Mouse (Mus musculus) MEL (cell line): ENCODE results near the gene Olfr1024. TPM values are rescaled to one million over a fixed set of nuclear protein-coding genes. Genes with fewer than 3 reads are reported as not detected.

Experiments used
- DNase-seq: peaks from one replicate; pipeline ENCODE4 v3.0.0; 2011; ENCODE audit warnings: low read depth, low spot score
- H3K27ac ChIP-seq: 2 replicates; pipeline ENCODE4 v1.5.1; 2012; ENCODE audit warnings: low read depth, mild to moderate bottlenecking, control low read depth, low read length, moderate library complexity; ENCODE audit not compliant: control insufficient read depth
- H3K27me3 ChIP-seq, 2 experiments: fragments of 150-350 bp in 1 of 2; sonication (generic) in 1 of 2; 2 replicates each; pipeline ENCODE4 v1.6.1; 2012; ENCODE audit warnings: low read length in 2 of 2, mild to moderate bottlenecking in 2 of 2, improper control_type of control experiment in 1 of 2, moderate library complexity in 1 of 2; ENCODE audit not compliant: insufficient read depth in 2 of 2, control insufficient read depth in 1 of 2
- H3K36me3 ChIP-seq, 2 experiments: 2 replicates each; pipeline ENCODE4 v1.6.1; 2012 to 2014; ENCODE audit warnings: low read length in 2 of 2, improper control_type of control experiment in 1 of 2, inconsistent platforms in 1 of 2, mild to moderate bottlenecking in 1 of 2; ENCODE audit not compliant: insufficient read depth in 2 of 2, control insufficient read depth in 1 of 2
- H3K4me1 ChIP-seq, 2 experiments: fragments of 150-350 bp in 1 of 2; sonication (generic) in 1 of 2; 2 replicates each; pipeline ENCODE4 v1.6.1; 2012; ENCODE audit warnings: low read length in 2 of 2, improper control_type of control experiment in 1 of 2, mild to moderate bottlenecking in 1 of 2; ENCODE audit not compliant: insufficient read depth in 2 of 2, control insufficient read depth in 1 of 2
- H3K4me3 ChIP-seq, 2 experiments: fragments of 150-350 bp in 1 of 2; sonication (generic) in 1 of 2; 2 replicates each; pipeline ENCODE4 v1.5.1; 2012; ENCODE audit warnings: low read depth in 2 of 2, low read length in 2 of 2, mild to moderate bottlenecking in 2 of 2, moderate library complexity in 2 of 2, control low read depth in 1 of 2, improper control_type of control experiment in 1 of 2; ENCODE audit not compliant: control insufficient read depth in 1 of 2, insufficient read depth in 1 of 2
- H3K79me2 ChIP-seq: 2 replicates; pipeline ENCODE4 v1.6.1; 2012; ENCODE audit warnings: mild to moderate bottlenecking, low read length, moderate library complexity; ENCODE audit not compliant: control insufficient read depth, poor library complexity, insufficient read depth
- H3K9ac ChIP-seq: 2 replicates; pipeline ENCODE4 v1.6.1; 2012; ENCODE audit warnings: low read depth, mild to moderate bottlenecking, control low read depth, low read length, moderate library complexity; ENCODE audit not compliant: control insufficient read depth, poor library complexity, severe bottlenecking
- H3K9me3 ChIP-seq: fragments of 150-350 bp; sonication (generic); replicated peaks from 2 replicates; pipeline ENCODE4 v1.6.1; 2012; ENCODE audit warnings: mild to moderate bottlenecking, low read length, improper control_type of control experiment, moderate library complexity; ENCODE audit not compliant: insufficient read depth
- BHLHE40 ChIP-seq: IDR thresholded peaks from 2 replicates; pipeline ENCODE4 v1.6.1; 2012; ENCODE audit warnings: low read depth, mild to moderate bottlenecking, inconsistent platforms, low read length, improper control_type of control experiment, borderline replicate concordance
- CHD2 ChIP-seq: IDR thresholded peaks from 2 replicates; pipeline ENCODE4 v1.6.1; 2011; ENCODE audit warnings: low read length, improper control_type of control experiment
- GABPA ChIP-seq: IDR thresholded peaks from 2 replicates; pipeline ENCODE4 v1.6.1; 2012; ENCODE audit warnings: low read depth, mild to moderate bottlenecking, inconsistent platforms, low read length, improper control_type of control experiment, moderate library complexity
- GATA1 ChIP-seq: IDR thresholded peaks from 2 replicates; pipeline ENCODE4 v1.6.1; 2011; ENCODE audit warnings: low read depth, low read length, improper control_type of control experiment
- JUND ChIP-seq: IDR thresholded peaks from 2 replicates; pipeline ENCODE4 v1.6.1; 2011; ENCODE audit warnings: low read depth, mild to moderate bottlenecking, improper control_type of control experiment, low read length
- MAFK ChIP-seq: IDR thresholded peaks from 2 replicates; pipeline ENCODE4 v1.6.1; 2011; ENCODE audit warnings: low read depth, mild to moderate bottlenecking, low read length, improper control_type of control experiment, borderline replicate concordance
- MAZ ChIP-seq: IDR thresholded peaks from 2 replicates; pipeline ENCODE4 v1.6.1; 2012; ENCODE audit warnings: low read depth, mild to moderate bottlenecking, inconsistent platforms, low read length, improper control_type of control experiment
- MYB ChIP-seq: IDR thresholded peaks from 2 replicates; pipeline ENCODE4 v1.6.1; 2011; ENCODE audit warnings: mild to moderate bottlenecking, low read depth, low read length, improper control_type of control experiment
- MYC ChIP-seq: IDR thresholded peaks from 2 replicates; pipeline ENCODE4 v1.6.1; 2011; ENCODE audit warnings: low read depth, mild to moderate bottlenecking, low read length, improper control_type of control experiment, moderate library complexity
- POLR2A ChIP-seq, 2 experiments: IDR thresholded peaks; 2 replicates each; pipeline ENCODE4 v1.6.1; 2011 to 2012; ENCODE audit warnings: low read length in 2 of 2, mild to moderate bottlenecking in 2 of 2, control low read depth in 1 of 2, improper control_type of control experiment in 1 of 2, low read depth in 1 of 2, moderate library complexity in 1 of 2; ENCODE audit not compliant: control insufficient read depth in 1 of 2, insufficient read depth in 1 of 2, poor library complexity in 1 of 2
- SMC3 ChIP-seq: IDR thresholded peaks from 2 replicates; pipeline ENCODE4 v1.6.1; 2011; ENCODE audit warnings: low read depth, low read length, improper control_type of control experiment
- TCF12 ChIP-seq: IDR thresholded peaks from 2 replicates; pipeline ENCODE4 v1.6.1; 2014; ENCODE audit warnings: low read depth, mild to moderate bottlenecking, inconsistent platforms, low read length, improper control_type of control experiment, moderate library complexity
- ZC3H11A ChIP-seq: IDR thresholded peaks from 2 replicates; pipeline ENCODE4 v1.6.1; 2012; ENCODE audit warnings: low read depth, mild to moderate bottlenecking, inconsistent platforms, low read length, improper control_type of control experiment
- ZKSCAN1 ChIP-seq: IDR thresholded peaks from 2 replicates; pipeline ENCODE4 v1.6.1; 2012; ENCODE audit warnings: low read depth, mild to moderate bottlenecking, inconsistent platforms, low read length, improper control_type of control experiment, moderate library complexity
- polyA plus RNA-seq, 2 experiments: library from polyadenylated mRNA; stranded (reverse) in 1 of 2; unstranded in 1 of 2; fragments of >175 nt in 1 of 2; fragments of >200 nt in 1 of 2; gene quantifications; 2 replicates each; pipeline versions ENCODE4 v1.2.1 to v1.2.4; 2012; ENCODE audit warnings: low replicate concordance in 2 of 2, low read depth in 1 of 2; ENCODE audit not compliant: insufficient read length in 2 of 2, insufficient read depth in 1 of 2, missing spikeins in 1 of 2
- total RNA-seq: library from RNA; depleted of rRNA; stranded (reverse); fragments of 300-350 nt; gene quantifications from 2 replicates; pipeline ENCODE4 v1.2.3, GENCODE M21; 2012; rRNA removed

Olfr1024 gene
- total and polyA plus RNA-seq, 3 experiments: not detected

GRCm38 (mm10) chr2:85885340-85885739, 19.5 kb downstream of the Olfr1024 start, which contains the start of gene Olfr1023:
Olfr1023 (plus strand) TSS chr2:85885640.
- DNase-seq: no peak
- no peak for TF ChIP-seq ZKSCAN1
- TF ChIP-seq MYC: no peak
- TF ChIP-seq GATA1: no peak
- TF ChIP-seq MAZ: no peak
- no peak for TF ChIP-seq CHD2
- Histone ChIP-seq H3K9me3 (no peaks in the 10 kb centered on the region), H3K79me2 (no peaks in the 10 kb centered on the region), H3K27me3 (no peaks in the 10 kb centered on the region), H3K4me3 (no peak within 1 kb of the TSS), H3K27ac (no peak within 1 kb of the TSS), H3K9ac (no peak within 1 kb of the TSS), H3K36me3 (no peaks in the 10 kb centered on the region), H3K4me1 (no peaks in the 10 kb centered on the region)

DNA sequence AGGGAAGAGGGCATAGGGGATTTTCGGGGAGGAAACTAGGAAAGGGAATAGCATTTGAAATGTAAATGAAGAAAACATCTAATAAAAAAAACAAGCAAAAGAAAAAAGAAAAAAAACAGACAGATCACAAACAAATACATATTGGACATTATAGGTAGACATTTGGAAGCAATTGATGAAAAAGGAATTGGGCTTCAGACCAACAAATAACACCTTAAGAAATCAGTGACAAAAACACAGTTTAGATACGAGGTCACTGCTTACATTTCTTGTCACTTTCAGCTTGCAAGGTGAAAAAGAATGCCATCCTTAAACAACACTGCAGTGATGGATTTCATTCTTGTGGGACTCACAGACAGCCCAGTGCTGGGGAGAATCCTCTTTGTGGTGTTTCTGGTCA, 36.6 kb downstream of the Olfr1024 start, which contains the start of gene Olfr1022:
Gene Olfr1022, plus strand, starts transcription at position 301 of the 400 bp plus-strand sequence.
- no peak within 1 kb of the TSS for H3K4me3 ChIP-seq
- no peak for TF ChIP-seq MYC
- no peak for TF ChIP-seq MAFK
- no peak for TF ChIP-seq JUND
- TF ChIP-seq TCF12: no peak
- no peak for TF ChIP-seq ZC3H11A
- TF ChIP-seq BHLHE40: no peak
- TF ChIP-seq GATA1: no peak
- no peak for TF ChIP-seq GABPA
- TF ChIP-seq POLR2A (IDR thresholded peaks at IDR 0.05; ENCODE audit: control insufficient read depth in 1 of 2, insufficient read depth in 1 of 2, low read depth in 1 of 2, low read length in 2 of 2, poor library complexity in 1 of 2): no peak
- no peak for TF ChIP-seq MYB
- no peak for TF ChIP-seq SMC3
- H3K36me3 ChIP-seq: no peaks in the 10 kb centered on the region
- no peaks in the 10 kb centered on the region for H3K27me3 ChIP-seq
- no peak within 1 kb of the TSS for H3K9ac ChIP-seq
- no peaks in the 10 kb centered on the region for H3K4me1 ChIP-seq
- no peaks in the 10 kb centered on the region for H3K79me2 ChIP-seq
- no peak for DNase-seq
- H3K9me3 ChIP-seq: no peaks in the 10 kb centered on the region
- H3K27ac ChIP-seq: no peak within 1 kb of the TSS

Other genes starting within 250 kb of the Olfr1024 start
- gene Olfr154, start 240.6 kb downstream of the Olfr1024 start, total RNA-seq: not detected in 2 replicates
- gene Olfr154, start 240.6 kb downstream of the Olfr1024 start, polyA plus RNA-seq: not detected
- gene Olfr1006, start 226.3 kb downstream of the Olfr1024 start, total RNA-seq: not detected in 2 replicates
- gene Olfr1006, start 226.3 kb downstream of the Olfr1024 start, polyA plus RNA-seq: not detected
- gene Olfr1008, start 215.6 kb downstream of the Olfr1024 start, total RNA-seq: not detected in 2 replicates
- not detected for gene Olfr1008, start 215.6 kb downstream of the Olfr1024 start, polyA plus RNA-seq
- gene Olfr1009, start 189.6 kb downstream of the Olfr1024 start, total RNA-seq: not detected in 2 replicates
- not detected for gene Olfr1009, start 189.6 kb downstream of the Olfr1024 start, polyA plus RNA-seq
- gene Olfr1012, start 142.3 kb downstream of the Olfr1024 start, total RNA-seq: not detected in 2 replicates
- not detected for gene Olfr1012, start 142.3 kb downstream of the Olfr1024 start, polyA plus RNA-seq
- gene Olfr1013, start 138.0 kb downstream of the Olfr1024 start, total RNA-seq: not detected in 2 replicates
- gene Olfr1013, start 138.0 kb downstream of the Olfr1024 start, polyA plus RNA-seq: not detected
- not detected in 2 replicates for gene Olfr1014, start 132.3 kb downstream of the Olfr1024 start, total RNA-seq
- not detected for gene Olfr1014, start 132.3 kb downstream of the Olfr1024 start, polyA plus RNA-seq
- not detected in 2 replicates for gene Olfr1015, start 123.0 kb downstream of the Olfr1024 start, total RNA-seq
- gene Olfr1015, start 123.0 kb downstream of the Olfr1024 start, polyA plus RNA-seq: not detected
- gene Olfr1016, start 102.5 kb downstream of the Olfr1024 start, total RNA-seq: not detected in 2 replicates
- gene Olfr1016, start 102.5 kb downstream of the Olfr1024 start, polyA plus RNA-seq: not detected
- not detected in 2 replicates for gene Olfr1018, start 86.6 kb downstream of the Olfr1024 start, total RNA-seq
- not detected for gene Olfr1018, start 86.6 kb downstream of the Olfr1024 start, polyA plus RNA-seq
- not detected in 2 replicates for gene Olfr1019, start 59.6 kb downstream of the Olfr1024 start, total RNA-seq
- gene Olfr1019, start 59.6 kb downstream of the Olfr1024 start, polyA plus RNA-seq: not detected
- gene Olfr1020, start 58.0 kb downstream of the Olfr1024 start, total RNA-seq: not detected in 2 replicates
- gene Olfr1020, start 58.0 kb downstream of the Olfr1024 start, polyA plus RNA-seq: not detected
- not detected in 2 replicates for gene Olfr1022, start 36.5 kb downstream of the Olfr1024 start, total RNA-seq
- not detected for gene Olfr1022, start 36.5 kb downstream of the Olfr1024 start, polyA plus RNA-seq
- not detected in 2 replicates for gene Olfr1023, start 19.4 kb downstream of the Olfr1024 start, total RNA-seq
- gene Olfr1023, start 19.4 kb downstream of the Olfr1024 start, polyA plus RNA-seq: not detected
- gene Olfr1025-ps1, start 10.1 kb upstream of the Olfr1024 start, total RNA-seq: not detected in 2 replicates
- not detected for gene Olfr1025-ps1, start 10.1 kb upstream of the Olfr1024 start, polyA plus RNA-seq
- gene Olfr1026, start 16.5 kb upstream of the Olfr1024 start, total RNA-seq: not detected in 2 replicates
- gene Olfr1026, start 16.5 kb upstream of the Olfr1024 start, polyA plus RNA-seq: not detected
- gene Olfr1028, start 45.4 kb upstream of the Olfr1024 start, total RNA-seq: not detected in 2 replicates
- gene Olfr1028, start 45.4 kb upstream of the Olfr1024 start, polyA plus RNA-seq: not detected
- not detected in 2 replicates for gene Olfr1029, start 68.8 kb upstream of the Olfr1024 start, total RNA-seq
- not detected for gene Olfr1029, start 68.8 kb upstream of the Olfr1024 start, polyA plus RNA-seq
- gene Olfr1030, start 74.2 kb upstream of the Olfr1024 start, total RNA-seq: not detected in 2 replicates
- not detected for gene Olfr1030, start 74.2 kb upstream of the Olfr1024 start, polyA plus RNA-seq
- gene Olfr1031, start 85.3 kb upstream of the Olfr1024 start, total RNA-seq: not detected in 2 replicates
- gene Olfr1031, start 85.3 kb upstream of the Olfr1024 start, polyA plus RNA-seq: not detected
- gene Olfr1032, start 100.5 kb upstream of the Olfr1024 start, total RNA-seq: not detected in 2 replicates
- gene Olfr1032, start 100.5 kb upstream of the Olfr1024 start, polyA plus RNA-seq: not detected
- not detected in 2 replicates for gene Olfr1033, start 115.6 kb upstream of the Olfr1024 start, total RNA-seq
- gene Olfr1033, start 115.6 kb upstream of the Olfr1024 start, polyA plus RNA-seq: not detected
- gene Olfr1034, start 140.8 kb upstream of the Olfr1024 start, total RNA-seq: not detected in 2 replicates
- not detected for gene Olfr1034, start 140.8 kb upstream of the Olfr1024 start, polyA plus RNA-seq
- not detected in 2 replicates for gene Olfr1036, start 168.9 kb upstream of the Olfr1024 start, total RNA-seq
- gene Olfr1036, start 168.9 kb upstream of the Olfr1024 start, polyA plus RNA-seq: not detected
- not detected in 2 replicates for gene Olfr1037, start 182.3 kb upstream of the Olfr1024 start, total RNA-seq
- gene Olfr1037, start 182.3 kb upstream of the Olfr1024 start, polyA plus RNA-seq: not detected
- not detected in 2 replicates for gene Olfr1039, start 230.9 kb upstream of the Olfr1024 start, total RNA-seq
- gene Olfr1039, start 230.9 kb upstream of the Olfr1024 start, polyA plus RNA-seq: not detected
- gene Olfr1040, start 241.7 kb upstream of the Olfr1024 start, total RNA-seq: not detected in 2 replicates
- gene Olfr1040, start 241.7 kb upstream of the Olfr1024 start, polyA plus RNA-seq: not detected